ENCODE assay signal across 9 mouse cellular contexts in genomic region chr8:119676389-119676788, GRCm38 (mm10). TPM values are rescaled to one million over a fixed set of nuclear protein-coding genes. Genes with fewer than 3 reads are reported as not detected.
DNase-seq lines count a peak whose midpoint lies in the region; ATAC-seq lines count a peak whose summit lies in the region.
"Had no signal": no experiment of that assay in that cellular context is flagged by ENCODE, and none has a peak within 500 bp of the region (broad histone marks: within the 10 kb centered on the region; RNA-seq: fewer than 3 reads in every experiment).

No protein-coding gene starts in this region.

- peak; percentile 93 for ATAC-seq in frontal cortex, adult (ENCODE audit: low TSS enrichment)
- ATAC-seq in hindbrain, embryonic 12.5 days (ENCODE audit: low FRiP score), result peak; percentile 32; the same call in 1 of the 2 replicates
- peak; percentile 90 for ATAC-seq in megakaryocyte progenitor cell, adult 5-6 weeks (replicated peaks; ENCODE audit: poor library complexity)

- H3K4me3 ChIP-seq in hindbrain, embryonic 12.5 days, result no peak overlapping the region
- H3K4me3 ChIP-seq: neural tube, embryonic 12.5 days had no signal

- 0 out of 2 replicates have a peak, but pooled peaks cover 4% of the 10 kb centered on the region for H3K4me1 ChIP-seq in hindbrain, embryonic 12.5 days
- H3K4me1 ChIP-seq: neural tube, embryonic 12.5 days had no signal

- no peak overlapping the region for H3K9ac ChIP-seq in hindbrain, embryonic 12.5 days
- H3K9ac ChIP-seq: neural tube, embryonic 12.5 days had no signal

- H3K27ac ChIP-seq in hindbrain, embryonic 12.5 days, result no peak overlapping the region
- H3K27ac ChIP-seq: neural tube, embryonic 12.5 days had no signal

- no peaks in the 10 kb centered on the region for H3K36me3 ChIP-seq in hindbrain, embryonic 12.5 days
- H3K36me3 ChIP-seq: neural tube, embryonic 12.5 days had no signal

- no peak overlapping the region for H3K4me2 ChIP-seq in hindbrain, embryonic 12.5 days (replicated peaks)
- H3K4me2 ChIP-seq: neural tube, embryonic 12.5 days had no signal

- peaks cover 6% of the 10 kb centered on the region for H3K27me3 ChIP-seq in hindbrain, embryonic 12.5 days
- H3K27me3 ChIP-seq: neural tube, embryonic 12.5 days had no signal

- DNase-seq in R1 (ENCODE audit: low read depth, low spot score), result peak; percentile 90
- DNase-seq in cerebellum, adult 18-20 months, result peak; percentile 83 to 87
- DNase-seq in layer of hippocampus, postnatal 36 days, result peak; percentile 85 to 87
- DNase-seq in right cerebral cortex, postnatal 36 days (ENCODE audit: low spot score in 2 of 2), result peak; percentile 76 to 85
- peak; percentile 86 for DNase-seq in urinary bladder, postnatal 25 days (ENCODE audit: low spot score)

- WGBS in hindbrain, embryonic 12.5 days, result 19% methylated on average over 8 of the region's 8 CpGs

- H3K9me3 ChIP-seq in hindbrain, embryonic 12.5 days (replicated peaks), result no peaks in the 10 kb centered on the region

RNA-seq across cellular contexts. Expression of gene Wfdc1, which starts 10.2 kb away (rescaled TPM):
- polyA plus RNA-seq in hindbrain, embryonic 12.5 days (2016; fragmentation: Nextera tagmentation; extraction: Ambion mirVana), result 1.8 and 2.5 TPM in 2 replicates
- total RNA-seq in layer of hippocampus, postnatal 36 days (2021), result 1 to 10 TPM; 7.8 to 9.2 TPM
- not detected in 2 replicates for total RNA-seq in megakaryocyte progenitor cell, adult 5-6 weeks (2015)
- total RNA-seq in megakaryocyte progenitor cell, adult 5-6 weeks (2017), result not detected in 2 replicates

RNA-seq across cellular contexts. Expression of gene Atp2c2, which starts 23.4 kb away (rescaled TPM):
- 0.77 and 0.88 TPM in 2 replicates for polyA plus RNA-seq in hindbrain, embryonic 12.5 days (2016; fragmentation: Nextera tagmentation; extraction: Ambion mirVana)
- total RNA-seq in layer of hippocampus, postnatal 36 days (2021), result 1 to 10 TPM; 1.5 to 1.6 TPM
- not detected in 2 replicates for total RNA-seq in megakaryocyte progenitor cell, adult 5-6 weeks (2015)
- total RNA-seq in megakaryocyte progenitor cell, adult 5-6 weeks (2017), result not detected in 2 replicates

RNA-seq across cellular contexts. Expression of gene Kcng4, which starts 40.9 kb away (rescaled TPM):
- 0.22 TPM in 1 of 2 replicates, not detected in the other for polyA plus RNA-seq in hindbrain, embryonic 12.5 days (2016; fragmentation: Nextera tagmentation; extraction: Ambion mirVana)
- 1 to 10 TPM; 3.6 to 3.7 TPM for total RNA-seq in layer of hippocampus, postnatal 36 days (2021)
- not detected in 2 replicates for total RNA-seq in megakaryocyte progenitor cell, adult 5-6 weeks (2015)
- total RNA-seq in megakaryocyte progenitor cell, adult 5-6 weeks (2017), result not detected in 2 replicates

Comparison
In these comparisons a context has a peak if more than half of its experiments do, and no peak if none do; other contexts are left out.
1. ATAC-seq: peak in every context shown above with its lines; median percentile 93 in frontal cortex, adult; 90 in megakaryocyte progenitor cell, adult 5-6 weeks; 32 in hindbrain, embryonic 12.5 days.
2. RNA of gene Wfdc1, which starts 10.2 kb away (total RNA-seq): 7.8 to 9.2 TPM in layer of hippocampus, postnatal 36 days; not detected in megakaryocyte progenitor cell, adult 5-6 weeks; every median in the first group is over 4 times any median in the second.
3. RNA of gene Kcng4, which starts 40.9 kb away (total RNA-seq): 3.6 to 3.7 TPM in layer of hippocampus, postnatal 36 days; not detected in megakaryocyte progenitor cell, adult 5-6 weeks; every median in the first group is over 4 times any median in the second.
4. Peak in every context shown above with its lines, with median percentiles within 50 percentile points of each other: DNase-seq.